Mouse (Mus musculus) ES-Bruce4 (cell line): Measurements from ENCODE around the gene Ltbp1.

Experiments used
- CTCF ChIP-seq: IDR thresholded peaks from one replicate; pipeline ENCODE4 v1.8.1; 2011; ENCODE audit warnings: low read depth, low read length
- POLR2A ChIP-seq: IDR thresholded peaks from one replicate; pipeline ENCODE4 v1.8.1; 2011; ENCODE audit warnings: low read length; ENCODE audit not compliant: insufficient read depth

DNA sequence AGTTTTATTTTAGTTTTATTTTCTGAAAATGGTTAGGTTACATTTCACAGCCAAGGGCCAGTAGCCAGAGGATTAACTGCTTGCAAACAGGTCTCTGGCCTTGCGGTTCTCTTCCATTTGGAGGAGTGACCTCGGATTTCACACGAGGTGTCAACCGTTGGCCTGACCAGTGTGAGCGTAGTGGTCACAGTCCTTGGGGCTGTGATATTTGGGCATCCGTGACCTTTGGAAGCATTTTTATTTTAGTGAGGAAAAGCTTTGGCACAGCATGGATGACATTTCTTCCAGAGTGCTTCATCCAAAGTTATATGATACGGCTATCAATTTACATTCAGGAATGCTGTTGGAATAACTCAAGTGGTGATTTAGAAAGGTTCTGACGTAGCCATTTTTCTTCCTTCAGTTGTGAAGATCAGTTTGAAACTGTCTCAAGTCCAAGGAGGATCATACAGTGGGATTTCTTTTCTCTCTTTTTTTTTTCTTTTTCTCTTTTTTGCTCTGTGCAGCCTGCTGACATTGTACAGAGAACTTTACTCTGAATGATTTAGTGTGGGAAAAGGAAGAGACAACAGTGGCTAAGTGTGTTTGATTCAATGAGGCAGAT, 44.1 kb downstream of the Ltbp1 start:
- TF ChIP-seq POLR2A (no peak), CTCF (no peak)
